Mouse (Mus musculus) heart, adult 2 months (tissue): ENCODE results near the gene Nup54. TPM values are rescaled to one million over a fixed set of nuclear protein-coding genes. Genes with fewer than 3 reads are reported as not detected.
A peak's percentile ranks its signal among the peaks of the same experiment; 100 is the strongest.

Experiments
- DNase-seq, 2 experiments: peaks; one replicate each; pipeline ENCODE4 v3.0.0; 2021
- H3K27ac ChIP-seq: fragments of 200-600 bp; 2 replicates; pipeline ENCODE4 v1.8.1; 2022
- H3K27me3 ChIP-seq: fragments of 200-500 bp; 2 replicates; pipeline ENCODE4 v1.6.1; 2012; ENCODE audit warnings: mild to moderate bottlenecking, low read length, inconsistent platforms, mixed read lengths; ENCODE audit not compliant: control insufficient read depth, insufficient read depth
- H3K36me3 ChIP-seq: fragments of 200-500 bp; 2 replicates; pipeline ENCODE4 v1.6.1; 2012; ENCODE audit warnings: low read length, inconsistent platforms; ENCODE audit not compliant: control insufficient read depth, insufficient read depth
- H3K4me1 ChIP-seq: fragments of 200-500 bp; 2 replicates; pipeline ENCODE4 v1.6.1; 2011; ENCODE audit warnings: low read length; ENCODE audit not compliant: control insufficient read depth, insufficient read depth
- H3K4me3 ChIP-seq: fragments of 200-600 bp; 2 replicates; pipeline ENCODE4 v1.8.1; 2022
- H3K79me2 ChIP-seq: fragments of 200-500 bp; replicated peaks from 2 replicates; pipeline ENCODE4 v1.6.1; 2012; ENCODE audit warnings: mild to moderate bottlenecking, inconsistent platforms, low read length, moderate library complexity, mixed read lengths; ENCODE audit not compliant: control insufficient read depth, insufficient read depth
- H3K9ac ChIP-seq: fragments of 200-500 bp; 2 replicates; pipeline ENCODE4 v1.6.1; 2012; ENCODE audit warnings: low read depth, mild to moderate bottlenecking, control low read depth, inconsistent platforms, low read length, mixed read lengths
- CTCF ChIP-seq: fragments of 200-600 bp; IDR thresholded peaks from 2 replicates; pipeline ENCODE4 v1.8.1; 2022; ENCODE audit warnings: antibody characterized with exemption, mild to moderate bottlenecking, moderate library complexity
- EP300 ChIP-seq: fragments of 200-500 bp; IDR thresholded peaks from 2 replicates; pipeline ENCODE4 v1.6.1; 2011; ENCODE audit warnings: low read depth, low read length, control low read depth; ENCODE audit not compliant: insufficient read depth
- POLR2A ChIP-seq: fragments of 200-500 bp; IDR thresholded peaks from 2 replicates; pipeline ENCODE4 v1.6.1; 2011; ENCODE audit warnings: mild to moderate bottlenecking, low read depth, low read length, control low read depth; ENCODE audit not compliant: insufficient read depth
- WGBS: fragments of 180-500 bp; shearing (Covaris S2); methylation state at CpG from one replicate; pipeline ENCODE4 v1.1.7; 2018; 5-methylcytosine and 5-hydroxymethylcytosine counted together
- intact Hi-C: fragments of 180-260 bp; cut with DNase I; formaldehyde crosslinking; loops from one replicate; pipeline ENCODE4 v1.15.1; 2025
- polyA plus RNA-seq: library from polyadenylated mRNA; depleted of rRNA; stranded (reverse); fragments of >200 nt; gene quantifications from 2 replicates; pipeline ENCODE4 v1.2.3, GENCODE M21; 2012
- total RNA-seq, 2 experiments: library from RNA; stranded (reverse); gene quantifications; 2 replicates each; pipeline ENCODE4 v1.2.3; 2021

The Nup54 gene
- total and polyA plus RNA-seq, 3 experiments, result 11.1 to 20.9 (median 14.5) TPM

- WGBS, result 52% methylated on average over 8 of the region's 8 CpGs
- Histone ChIP-seq H3K36me3 (peaks cover 6% of the 10 kb centered on the region), H3K27ac (no peak overlapping the region; the same call in 1 of the 2 replicates), H3K4me3 (no peak overlapping the region), H3K27me3 (no peaks in the 10 kb centered on the region), H3K4me1 (peaks cover 13% of the 10 kb centered on the region), H3K79me2 (peaks cover 3% of the 10 kb centered on the region; the same call in 1 of the 2 replicates), H3K9ac (no peak overlapping the region)
- TF ChIP-seq EP300, result no peak
- no peak for TF ChIP-seq CTCF
- no peak for TF ChIP-seq POLR2A
- intact Hi-C loops, result no loop called here
- DNase-seq, result no peak
Measured at GRCm38 (mm10) chr5:92467102-92467766, 32.2 kb upstream of the Nup54 start.

GRCm38 (mm10) chr5:92465511-92465910 is 30.5 kb upstream of the Nup54 start:
- Histone ChIP-seq H3K4me3 (no peak overlapping the region), H3K4me1 (peaks cover 13% of the 10 kb centered on the region), H3K27me3 (no peaks in the 10 kb centered on the region), H3K9ac (no peak overlapping the region), H3K79me2 (0 out of 2 replicates have a peak, but pooled peaks cover 1% of the 10 kb centered on the region), H3K36me3 (peaks cover 6% of the 10 kb centered on the region), H3K27ac (no peak overlapping the region)
- DNase-seq, result no peak
- 77% methylated on average over 5 of the region's 5 CpGs for WGBS
- intact Hi-C loops, result no loop called here
- TF ChIP-seq EP300 (no peak), CTCF (no peak), POLR2A (no peak)

GRCm38 (mm10) chr5:92461321-92461720 is 26.3 kb upstream of the Nup54 start:
- Histone ChIP-seq H3K36me3 (peaks cover 5% of the 10 kb centered on the region), H3K79me2 (0 out of 2 replicates have a peak, but pooled peaks cover 1% of the 10 kb centered on the region), H3K27ac (no peak overlapping the region), H3K9ac (no peak overlapping the region), H3K4me3 (no peak overlapping the region), H3K4me1 (peaks cover 3% of the 10 kb centered on the region; the same call in 1 of the 2 replicates), H3K27me3 (no peaks in the 10 kb centered on the region)
- 21% methylated on average over 5 of the region's 5 CpGs for WGBS
- DNase-seq, result peak; percentile 65 to 76
- intact Hi-C loops, result loop anchor here (1.0 to 2.0 kb wide), 3 partner anchors 43 to 195 kb away; no protein-coding TSS in a partner anchor
- TF ChIP-seq EP300 (peak; percentile 74), POLR2A (no peak), CTCF (peak; percentile 92)

- intact Hi-C loops, result no loop called here
- Histone ChIP-seq H3K4me1 (no peaks in the 10 kb centered on the region), H3K27me3 (no peaks in the 10 kb centered on the region), H3K79me2 (no peaks in the 10 kb centered on the region), H3K9ac (no peak overlapping the region), H3K27ac (no peak overlapping the region), H3K36me3 (no peaks in the 10 kb centered on the region), H3K4me3 (no peak overlapping the region)
- WGBS, result 80% methylated on average over 5 of the region's 5 CpGs
- no peak for TF ChIP-seq CTCF
- no peak for TF ChIP-seq EP300
- TF ChIP-seq POLR2A, result no peak
- no peak for DNase-seq
Measured at GRCm38 (mm10) chr5:92458726-92459125, 23.7 kb upstream of the Nup54 start.

- no peak overlapping the region for H3K9ac ChIP-seq
- 60% methylated on average over 2 of the region's 2 CpGs for WGBS
- intact Hi-C loops, result no loop called here
- no peaks in the 10 kb centered on the region for H3K79me2 ChIP-seq
- H3K27me3 ChIP-seq, result no peaks in the 10 kb centered on the region
- no peak overlapping the region for H3K27ac ChIP-seq
- no peak overlapping the region for H3K4me3 ChIP-seq
- DNase-seq, result no peak
- H3K36me3 ChIP-seq, result no peaks in the 10 kb centered on the region
- TF ChIP-seq EP300 (no peak), POLR2A (no peak), CTCF (no peak)
- H3K4me1 ChIP-seq, result no peaks in the 10 kb centered on the region
Measured at GRCm38 (mm10) chr5:92457410-92457809, 22.4 kb upstream of the Nup54 start.

- Histone ChIP-seq H3K36me3 (no peaks in the 10 kb centered on the region), H3K4me1 (no peaks in the 10 kb centered on the region), H3K27ac (no peak overlapping the region), H3K9ac (no peak overlapping the region), H3K4me3 (no peak overlapping the region), H3K27me3 (no peaks in the 10 kb centered on the region), H3K79me2 (no peaks in the 10 kb centered on the region)
- TF ChIP-seq EP300, result no peak
- TF ChIP-seq POLR2A, result no peak
- no peak for TF ChIP-seq CTCF
- intact Hi-C loops, result no loop called here
- no peak for DNase-seq
- WGBS, result 91% methylated on average over 5 of the region's 5 CpGs
Measured at GRCm38 (mm10) chr5:92452876-92453275, 17.9 kb upstream of the Nup54 start.
